Mouse (Mus musculus) midbrain, embryonic 15.5 days (tissue): ENCODE data around the gene Pla2g12a. TPM values are rescaled to one million over a fixed set of nuclear protein-coding genes. Genes with fewer than 3 reads are reported as not detected.

Source experiments
- ATAC-seq: fragments of 200-750 bp; cut with Nextera tagmentation; replicated peaks from 2 replicates; pipeline ENCODE4 v1.8.0; 2017; ENCODE audit warnings: moderate TSS enrichment
- H3K27ac ChIP-seq: fragments of 300-500 bp; sonication (generic); 2 replicates; pipeline ENCODE4 v1.5.1; 2015; ENCODE audit warnings: mild to moderate bottlenecking, inconsistent platforms
- H3K27me3 ChIP-seq: fragments of 300-500 bp; sonication (generic); replicated peaks from 2 replicates; pipeline ENCODE4 v1.6.1; 2015; ENCODE audit warnings: inconsistent platforms
- H3K36me3 ChIP-seq: fragments of 300-500 bp; sonication (generic); replicated peaks from 2 replicates; pipeline ENCODE4 v1.6.1; 2015; ENCODE audit warnings: inconsistent platforms
- H3K4me1 ChIP-seq: fragments of 300-500 bp; sonication (generic); 2 replicates; pipeline ENCODE4 v1.6.1; 2015; ENCODE audit warnings: inconsistent platforms
- H3K4me2 ChIP-seq: fragments of 300-500 bp; sonication (generic); 2 replicates; pipeline ENCODE4 v1.6.1; 2015; ENCODE audit warnings: inconsistent platforms, mild to moderate bottlenecking, moderate library complexity
- H3K4me3 ChIP-seq: fragments of 300-500 bp; sonication (generic); 2 replicates; pipeline ENCODE4 v1.5.1; 2015; ENCODE audit warnings: mild to moderate bottlenecking, inconsistent platforms
- H3K9ac ChIP-seq: fragments of 300-500 bp; sonication (generic); 2 replicates; pipeline ENCODE4 v1.6.1; 2015; ENCODE audit warnings: mild to moderate bottlenecking, inconsistent platforms
- H3K9me3 ChIP-seq: fragments of 300-500 bp; sonication (generic); 2 replicates; pipeline ENCODE4 v1.6.1; 2016; ENCODE audit warnings: inconsistent platforms
- WGBS: fragments of 180-500 bp; shearing (Covaris S2); methylation state at CpG from one replicate; pipeline ENCODE4 v1.1.7; 2015; ENCODE audit warnings: mixed read lengths; 5-methylcytosine and 5-hydroxymethylcytosine counted together
- polyA plus RNA-seq: library from polyadenylated mRNA; unstranded; fragments of >200 nt; fragmentation: Nextera tagmentation; extraction: Ambion mirVana; gene quantifications from 2 replicates; pipeline ENCODE4 v1.2.1, GENCODE M21; 2015

Gene Pla2g12a
- 36.7 and 37.4 TPM in 2 replicates for polyA plus RNA-seq

DNA sequence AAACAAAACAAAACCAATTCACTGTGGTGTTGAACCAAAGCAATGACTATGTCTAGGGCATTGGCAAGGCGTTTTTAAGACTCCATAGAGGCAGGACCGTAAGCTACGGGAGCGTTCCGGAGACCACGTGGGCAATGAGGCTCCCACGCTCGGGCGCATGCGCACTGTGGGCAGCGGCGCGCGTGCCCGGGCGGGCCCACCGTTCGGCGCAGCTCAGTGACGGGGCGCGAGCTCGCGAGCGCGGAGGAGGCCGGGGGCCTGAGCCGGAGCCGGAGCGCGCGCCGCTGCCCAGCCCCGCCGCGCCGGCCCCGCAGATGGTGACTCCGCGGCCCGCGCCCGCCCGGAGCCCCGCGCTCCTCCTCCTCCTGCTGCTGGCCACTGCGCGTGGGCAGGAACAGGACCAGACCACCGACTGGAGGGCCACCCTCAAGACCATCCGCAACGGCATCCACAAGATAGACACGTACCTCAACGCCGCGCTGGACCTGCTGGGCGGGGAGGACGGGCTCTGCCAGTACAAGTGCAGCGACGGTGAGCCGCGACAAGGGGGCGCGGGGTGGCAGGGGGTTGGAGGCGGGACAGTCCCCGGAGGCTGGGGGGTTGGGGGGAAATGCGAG is at the start of gene Pla2g12a:
TSS of gene Pla2g12a (plus strand) at position 202 of the 617 bp plus-strand sequence.
- Histone ChIP-seq H3K4me2 (peak within 1 kb of the TSS; percentile 93), H3K27ac (peak within 1 kb of the TSS; percentile 89), H3K9ac (peak within 1 kb of the TSS; percentile 81), H3K4me3 (peak within 1 kb of the TSS; percentile 78), H3K9me3 (no peaks in the 10 kb centered on the region), H3K4me1 (peaks cover 12% of the 10 kb centered on the region), H3K27me3 (no peaks in the 10 kb centered on the region), H3K36me3 (no peaks in the 10 kb centered on the region)
- under 1% methylated on average over 66 of the region's 66 CpGs for WGBS
- peak; percentile 97 for ATAC-seq

DNA sequence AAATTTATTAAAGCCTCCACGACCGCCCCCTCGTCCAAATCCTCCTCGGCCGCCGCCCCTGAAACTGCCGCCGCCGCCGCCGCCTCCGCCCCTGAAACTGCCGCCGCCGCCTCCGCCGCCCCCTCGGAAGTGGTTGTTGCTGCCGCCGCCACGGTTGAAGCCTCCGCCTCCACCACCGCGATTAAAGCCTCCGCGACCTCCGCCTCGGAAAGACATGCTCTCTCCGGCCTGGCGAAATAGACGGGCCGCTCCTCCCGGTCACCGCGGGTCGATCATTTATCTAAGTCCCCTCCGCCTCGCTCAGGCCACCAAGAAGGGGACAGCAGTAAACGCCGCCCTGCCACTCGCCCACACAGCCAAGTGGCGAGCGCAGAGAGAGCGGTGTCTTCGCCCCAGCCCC is 47.8 kb upstream of the Pla2g12a start:
- H3K36me3 ChIP-seq, result no peaks in the 10 kb centered on the region
- H3K4me2 ChIP-seq, result peak overlapping the region; percentile 66
- H3K4me3 ChIP-seq, result peak overlapping the region; percentile 81
- H3K9me3 ChIP-seq, result no peaks in the 10 kb centered on the region
- 0 out of 2 replicates have a peak, but pooled peaks cover 3% of the 10 kb centered on the region for H3K27me3 ChIP-seq
- peaks cover 21% of the 10 kb centered on the region for H3K4me1 ChIP-seq
- no peak for ATAC-seq
- peak overlapping the region; percentile 72 for H3K9ac ChIP-seq
- H3K27ac ChIP-seq, result peak overlapping the region; percentile 92
- under 1% methylated on average over 45 of the region's 45 CpGs for WGBS

DNA sequence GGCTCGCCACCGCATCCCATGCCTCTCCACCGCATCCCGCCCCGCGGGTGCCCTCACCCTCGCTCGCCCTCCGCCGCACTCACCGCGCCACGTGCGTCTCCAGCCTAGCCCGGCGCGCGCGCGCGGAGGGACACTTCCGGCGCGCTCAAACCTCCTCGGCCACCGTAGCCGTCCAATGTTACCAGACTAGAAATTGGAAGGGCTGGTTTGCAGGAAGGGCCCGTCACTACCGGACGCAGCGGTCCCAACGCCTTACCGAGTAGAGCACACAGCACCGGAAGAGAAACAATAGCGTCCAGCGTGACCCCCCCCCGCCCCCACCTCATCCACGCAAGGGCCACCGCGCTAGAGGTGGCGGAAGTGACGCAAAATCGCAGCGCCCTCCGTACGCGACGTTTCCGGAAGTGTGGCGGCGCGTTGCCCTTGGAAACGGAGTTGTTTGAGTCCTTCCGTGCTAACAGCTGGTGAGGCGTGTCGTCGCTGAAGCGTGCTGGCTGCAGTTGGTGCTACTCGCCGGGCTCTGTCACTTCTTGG is 47.3 kb upstream of the Pla2g12a start, which contains the start of gene Gar1:
TSS of gene Gar1 (minus strand) at position 362 of the 534 bp plus-strand sequence.
- Histone ChIP-seq H3K4me2 (peak within 1 kb of the TSS; percentile 66), H3K9ac (peak within 1 kb of the TSS; percentile 72), H3K27me3 (0 out of 2 replicates have a peak, but pooled peaks cover 3% of the 10 kb centered on the region), H3K27ac (peak within 1 kb of the TSS; percentile 92), H3K4me1 (peaks cover 21% of the 10 kb centered on the region), H3K4me3 (peak within 1 kb of the TSS; percentile 81), H3K9me3 (no peaks in the 10 kb centered on the region), H3K36me3 (no peaks in the 10 kb centered on the region)
- ATAC-seq, result peak; percentile 97
- under 1% methylated on average over 60 of the region's 60 CpGs for WGBS

DNA sequence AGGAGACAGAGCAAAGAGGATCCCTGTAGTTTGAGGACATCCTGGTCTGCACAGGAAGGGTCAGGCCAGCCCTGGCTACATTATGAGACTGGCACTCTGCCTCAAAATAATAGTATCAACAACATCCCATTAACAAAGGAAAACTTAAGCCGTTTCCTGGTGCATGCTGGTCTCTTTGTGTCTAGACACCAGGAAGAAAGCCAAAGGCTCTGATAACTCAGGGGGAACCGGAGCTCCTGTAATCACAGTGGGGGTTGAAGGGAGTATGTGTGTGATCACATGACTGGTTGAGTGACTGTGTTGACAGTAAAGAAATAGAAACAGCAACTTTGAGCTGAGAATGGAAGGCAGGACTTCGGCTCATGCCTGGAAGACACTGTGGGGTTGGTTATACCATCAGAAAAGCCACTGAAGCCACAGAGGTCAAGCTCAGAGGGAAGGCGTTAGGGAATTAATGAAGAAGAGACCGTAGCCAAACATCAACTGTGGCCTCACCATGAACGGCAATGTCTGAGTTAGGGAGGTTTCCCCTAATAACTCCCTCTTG is 42.9 kb upstream of the Pla2g12a start, which contains the start of gene Cfi:
TSS of gene Cfi (plus strand) at position 497 of the 547 bp plus-strand sequence.
- Histone ChIP-seq H3K9me3 (no peaks in the 10 kb centered on the region), H3K27ac (no peak within 1 kb of the TSS), H3K9ac (no peak within 1 kb of the TSS), H3K36me3 (no peaks in the 10 kb centered on the region), H3K27me3 (0 out of 2 replicates have a peak, but pooled peaks cover 3% of the 10 kb centered on the region), H3K4me2 (peak within 1 kb of the TSS; percentile 5; the same call in 1 of the 2 replicates), H3K4me1 (0 out of 2 replicates have a peak, but pooled peaks cover 2% of the 10 kb centered on the region), H3K4me3 (no peak within 1 kb of the TSS)
- no peak for ATAC-seq
- 61% methylated on average over 6 of the region's 6 CpGs for WGBS

DNA sequence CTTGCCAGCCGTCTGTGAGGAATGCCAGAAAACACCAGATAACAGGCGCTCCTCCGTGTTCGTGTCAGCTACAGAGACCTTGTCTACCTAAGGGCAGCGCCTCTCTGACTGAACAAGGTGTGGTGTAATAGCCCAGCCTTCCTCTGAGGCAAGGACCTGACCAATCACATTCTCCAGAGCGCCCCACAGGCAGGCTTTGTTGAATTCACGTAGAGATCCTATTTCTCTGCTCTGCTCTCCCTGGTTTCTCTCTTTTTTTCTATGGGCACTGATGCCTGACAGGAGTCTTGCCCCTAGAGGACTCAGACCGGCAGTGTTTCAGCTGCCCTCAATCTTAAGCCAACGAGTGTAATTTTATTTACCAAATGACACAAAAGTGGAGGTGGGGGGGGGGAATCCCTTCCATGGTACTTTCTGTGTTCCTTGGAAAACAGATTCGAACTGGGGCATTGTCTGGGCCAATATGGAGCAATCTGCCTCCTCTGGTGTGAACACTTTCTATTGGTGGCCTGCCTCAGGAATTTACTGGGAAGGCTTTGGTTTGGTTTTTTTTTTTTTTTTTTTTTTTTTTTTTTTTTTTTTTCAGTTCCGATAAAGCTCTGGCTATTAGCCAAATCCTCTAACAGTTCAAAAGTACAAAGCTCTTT is 42.2 kb upstream of the Pla2g12a start:
- H3K9me3 ChIP-seq, result no peaks in the 10 kb centered on the region
- no peak overlapping the region for H3K4me3 ChIP-seq
- WGBS, result 11% methylated on average over 11 of the region's 11 CpGs
- H3K27me3 ChIP-seq, result 0 out of 2 replicates have a peak, but pooled peaks cover 3% of the 10 kb centered on the region
- no peak for ATAC-seq
- H3K9ac ChIP-seq, result no peak overlapping the region
- no peaks in the 10 kb centered on the region for H3K36me3 ChIP-seq
- H3K27ac ChIP-seq, result no peak overlapping the region
- 0 out of 2 replicates have a peak, but pooled peaks cover 2% of the 10 kb centered on the region for H3K4me1 ChIP-seq
- H3K4me2 ChIP-seq, result peak overlapping the region; percentile 5; the same call in 1 of the 2 replicates

DNA sequence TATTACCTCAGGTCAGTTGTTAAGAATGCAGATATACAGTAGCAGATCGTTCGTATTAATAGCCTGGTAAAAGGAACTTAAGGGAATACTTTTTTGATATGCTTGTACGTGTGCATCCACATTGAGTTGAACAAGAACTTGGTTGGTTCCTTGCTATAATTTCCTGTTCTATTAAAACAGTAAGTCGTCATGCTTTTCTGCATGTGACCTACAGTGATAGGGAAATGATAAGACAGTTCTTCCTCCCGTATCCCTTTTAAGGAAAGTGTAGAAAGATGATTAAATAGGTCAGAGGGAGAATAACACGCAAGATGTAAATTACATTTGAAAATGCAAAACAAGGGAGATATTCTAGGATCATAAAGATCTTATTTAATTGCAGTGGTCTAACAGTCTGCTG is 41.4 kb upstream of the Pla2g12a start:
- Histone ChIP-seq H3K4me3 (no peak overlapping the region), H3K27ac (no peak overlapping the region), H3K4me1 (no peaks in the 10 kb centered on the region), H3K36me3 (no peaks in the 10 kb centered on the region), H3K9ac (no peak overlapping the region), H3K4me2 (no peak overlapping the region), H3K9me3 (no peaks in the 10 kb centered on the region), H3K27me3 (0 out of 2 replicates have a peak, but pooled peaks cover 3% of the 10 kb centered on the region)
- 89% methylated on average over 6 of the region's 6 CpGs for WGBS
- ATAC-seq, result no peak

DNA sequence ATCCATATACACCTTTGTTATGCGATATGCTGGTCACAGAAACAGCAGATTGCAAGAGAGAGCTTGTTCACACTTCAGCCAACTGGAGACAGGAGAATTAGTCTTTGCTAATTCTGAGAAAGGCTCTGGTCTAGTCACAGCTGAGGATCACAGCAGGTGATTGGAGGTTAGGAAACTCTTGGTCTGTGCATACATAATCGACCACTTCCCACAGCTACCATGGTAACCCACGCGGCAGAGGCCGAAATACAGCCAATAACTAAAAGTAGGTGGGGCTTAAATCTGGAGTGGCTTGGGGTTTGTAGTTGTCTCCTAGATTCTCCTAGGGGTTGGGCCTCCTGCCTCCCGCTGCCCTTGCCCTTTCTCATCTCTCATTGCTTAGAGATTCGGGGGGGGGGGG is 40.4 kb upstream of the Pla2g12a start:
- H3K4me2 ChIP-seq, result no peak overlapping the region
- no peak for ATAC-seq
- 41% methylated on average over 7 of the region's 7 CpGs for WGBS
- H3K27ac ChIP-seq, result no peak overlapping the region
- no peak overlapping the region for H3K4me3 ChIP-seq
- H3K27me3 ChIP-seq, result no peaks in the 10 kb centered on the region
- H3K4me1 ChIP-seq, result no peaks in the 10 kb centered on the region
- no peaks in the 10 kb centered on the region for H3K36me3 ChIP-seq
- no peaks in the 10 kb centered on the region for H3K9me3 ChIP-seq
- no peak overlapping the region for H3K9ac ChIP-seq

DNA sequence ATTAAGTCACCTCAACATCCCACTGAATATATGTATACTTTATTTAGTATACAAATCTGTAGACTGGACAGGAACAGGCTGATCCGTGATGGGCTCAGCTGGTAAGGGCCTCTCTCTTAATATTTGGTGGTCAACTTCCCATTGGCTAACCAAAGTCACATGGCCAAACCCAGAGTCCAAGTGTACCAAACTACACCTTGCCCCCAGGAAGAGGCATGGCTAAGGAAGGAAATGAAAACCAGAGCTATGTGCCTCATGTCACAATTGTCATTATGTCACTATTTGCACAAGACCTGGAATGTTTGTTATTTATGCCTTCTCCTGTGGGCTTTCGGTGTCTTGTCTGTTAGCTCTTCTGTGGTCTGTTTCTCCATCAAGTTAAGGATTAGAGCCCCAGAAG is 32.5 kb upstream of the Pla2g12a start:
- WGBS, result 85% methylated on average over 2 of the region's 2 CpGs
- ATAC-seq, result no peak

DNA sequence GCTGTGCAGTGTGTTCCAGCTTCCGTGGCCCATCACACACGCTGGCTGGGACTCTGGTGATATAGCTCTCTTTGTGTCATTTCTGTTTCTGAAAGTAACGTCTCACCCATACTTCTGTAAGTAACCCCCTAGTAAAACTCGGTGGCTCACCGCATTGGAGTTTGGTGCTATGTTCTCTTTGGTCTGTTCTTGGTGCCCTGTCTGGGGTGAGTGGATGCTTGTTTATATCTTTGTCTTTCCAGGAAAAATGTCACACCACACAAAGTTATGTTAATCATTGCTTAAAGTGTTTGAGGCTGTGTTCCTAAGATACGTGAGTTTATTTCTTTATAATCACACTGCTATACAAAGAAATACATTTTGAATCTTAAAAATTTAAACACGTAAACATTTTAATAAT is 31.6 kb upstream of the Pla2g12a start:
- H3K4me1 ChIP-seq, result no peaks in the 10 kb centered on the region
- no peaks in the 10 kb centered on the region for H3K27me3 ChIP-seq
- ATAC-seq, result no peak
- 86% methylated on average over 7 of the region's 7 CpGs for WGBS
- H3K27ac ChIP-seq, result no peak overlapping the region
- H3K36me3 ChIP-seq, result no peaks in the 10 kb centered on the region
- H3K4me3 ChIP-seq, result no peak overlapping the region
- H3K9ac ChIP-seq, result no peak overlapping the region
- H3K9me3 ChIP-seq, result no peaks in the 10 kb centered on the region
- no peak overlapping the region for H3K4me2 ChIP-seq

More for the DNA sequence above, 32.5 kb upstream of the Pla2g12a start:
- Histone ChIP-seq H3K27ac (no peak overlapping the region), H3K27me3 (no peaks in the 10 kb centered on the region), H3K9ac (no peak overlapping the region), H3K4me1 (no peaks in the 10 kb centered on the region), H3K9me3 (no peaks in the 10 kb centered on the region), H3K4me3 (no peak overlapping the region), H3K36me3 (no peaks in the 10 kb centered on the region), H3K4me2 (no peak overlapping the region)

DNA sequence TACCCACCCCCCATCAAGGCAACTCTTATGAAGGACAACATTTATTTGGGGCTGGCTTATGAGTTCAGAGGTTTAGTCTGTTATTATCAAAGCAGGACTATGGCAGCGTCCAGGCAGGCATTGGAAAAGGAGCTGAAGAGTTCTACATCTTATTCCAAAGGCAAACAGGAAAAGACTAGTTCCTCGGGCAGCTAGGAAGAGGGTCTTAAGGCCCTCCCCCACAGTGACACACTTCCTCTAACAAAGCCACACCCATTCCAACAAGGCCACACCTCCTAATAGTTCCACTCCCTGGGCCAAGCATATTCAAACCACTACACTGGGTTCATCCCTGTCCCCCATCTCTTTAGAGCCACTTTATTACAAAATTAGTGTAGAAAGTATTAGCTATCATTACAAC is 15.8 kb upstream of the Pla2g12a start:
- H3K4me1 ChIP-seq, result no peaks in the 10 kb centered on the region
- H3K4me2 ChIP-seq, result no peak overlapping the region
- no peak overlapping the region for H3K4me3 ChIP-seq
- no peak overlapping the region for H3K9ac ChIP-seq
- no peaks in the 10 kb centered on the region for H3K27me3 ChIP-seq
- no peak overlapping the region for H3K27ac ChIP-seq
- no peak for ATAC-seq
- 87% methylated on average over 2 of the region's 2 CpGs for WGBS
- H3K9me3 ChIP-seq, result no peaks in the 10 kb centered on the region
- no peaks in the 10 kb centered on the region for H3K36me3 ChIP-seq

DNA sequence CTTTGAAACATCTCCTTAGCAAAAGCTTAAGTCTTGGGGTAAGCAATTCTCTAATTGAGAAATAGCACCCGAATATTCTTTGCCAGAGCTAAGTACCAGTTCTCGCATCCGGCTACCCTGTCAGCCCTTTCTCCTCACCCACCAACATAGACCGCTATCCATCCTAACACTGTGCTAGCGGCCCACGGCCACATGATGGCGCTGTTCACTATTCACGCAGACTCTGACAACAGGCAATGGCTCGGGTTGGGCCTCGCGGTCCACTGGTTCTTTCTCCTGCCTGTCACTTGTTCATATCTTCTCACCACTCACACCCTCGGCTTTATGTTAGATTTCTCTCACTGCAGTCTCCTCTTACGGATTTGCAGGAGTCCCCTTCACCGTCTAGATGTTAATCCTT is 14.7 kb upstream of the Pla2g12a start:
- no peak for ATAC-seq
- Histone ChIP-seq H3K27me3 (no peaks in the 10 kb centered on the region), H3K27ac (no peak overlapping the region), H3K9me3 (no peaks in the 10 kb centered on the region), H3K36me3 (no peaks in the 10 kb centered on the region), H3K4me3 (no peak overlapping the region), H3K9ac (no peak overlapping the region), H3K4me2 (no peak overlapping the region), H3K4me1 (no peaks in the 10 kb centered on the region)
- WGBS, result 53% methylated on average over 14 of the region's 14 CpGs

DNA sequence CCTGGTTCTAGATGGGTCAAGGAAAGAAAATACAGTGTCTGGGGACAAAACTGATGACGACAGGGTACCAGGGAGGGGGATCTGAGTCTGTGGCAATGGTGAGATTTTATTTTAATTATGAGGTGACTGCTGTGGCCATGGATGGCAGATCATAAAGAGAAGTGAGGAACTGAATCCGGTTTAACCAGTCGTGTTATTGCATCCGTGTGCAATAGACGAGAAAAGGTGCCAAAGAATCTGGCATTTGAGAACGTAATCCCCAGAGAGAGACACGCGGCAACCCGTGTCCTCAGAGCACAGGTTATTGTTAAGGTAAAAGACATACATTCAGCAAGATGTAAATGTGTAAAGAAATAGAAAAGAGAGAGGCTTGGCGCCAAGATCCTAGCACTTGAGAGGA is 1.1 kb upstream of the Pla2g12a start:
- H3K27ac ChIP-seq, result no peak overlapping the region
- H3K4me3 ChIP-seq, result no peak overlapping the region
- 92% methylated on average over 10 of the region's 10 CpGs for WGBS
- H3K4me1 ChIP-seq, result peaks cover 12% of the 10 kb centered on the region
- H3K4me2 ChIP-seq, result no peak overlapping the region
- no peak for ATAC-seq
- no peak overlapping the region for H3K9ac ChIP-seq
- H3K36me3 ChIP-seq, result no peaks in the 10 kb centered on the region
- no peaks in the 10 kb centered on the region for H3K27me3 ChIP-seq
- H3K9me3 ChIP-seq, result no peaks in the 10 kb centered on the region
